Mouse (Mus musculus): ENCODE results near the gene Tnrc6b.

DNA sequence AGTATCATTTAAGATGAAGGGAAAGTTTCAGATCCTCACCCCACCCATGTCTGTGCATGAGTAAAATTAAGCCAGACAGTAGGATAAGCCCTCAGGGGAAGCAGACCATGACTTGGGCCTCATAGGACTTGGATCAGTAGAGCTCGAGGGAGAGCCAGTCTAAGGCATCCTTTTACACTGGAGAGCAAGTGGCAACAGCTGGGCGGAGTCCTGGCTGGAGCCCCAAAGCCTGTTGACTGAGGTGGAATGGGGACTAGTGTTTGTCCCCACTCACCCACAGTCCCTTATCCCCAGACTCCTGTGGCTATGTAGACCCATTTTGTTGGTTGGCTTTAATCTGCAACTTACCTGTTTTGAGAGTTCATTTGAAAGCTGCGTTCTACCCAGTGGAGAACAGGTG is 201.1 kb downstream of the Tnrc6b start:
- no peak for TF ChIP-seq CTCF (IDR thresholded peaks at IDR 0.05; ENCODE audit: low read depth)
- no peak for TF ChIP-seq EP300 (IDR thresholded peaks at IDR 0.05; ENCODE audit: low read depth)
